Mouse (Mus musculus) C2C12 (cell line): ENCODE data around the gene Mfsd2a. TPM values are rescaled to one million over a fixed set of nuclear protein-coding genes. Genes with fewer than 3 reads are reported as not detected.

Experiments
- H3K27me3 ChIP-seq: one replicate; pipeline ENCODE4 v1.6.1; 2011; ENCODE audit not compliant: control insufficient read depth, insufficient read depth, insufficient read length
- H3K36me3 ChIP-seq: one replicate; pipeline ENCODE4 v1.6.1; 2011; ENCODE audit not compliant: control insufficient read depth, insufficient read depth
- H3K4me3 ChIP-seq: one replicate; pipeline ENCODE4 v1.5.1; 2011; ENCODE audit warnings: mild to moderate bottlenecking, control low read depth; ENCODE audit not compliant: poor library complexity, insufficient read depth, severe bottlenecking
- H3K79me2 ChIP-seq: one replicate; pipeline ENCODE4 v1.6.1; 2011; ENCODE audit not compliant: control insufficient read depth, insufficient read depth
- H3K79me3 ChIP-seq: one replicate; pipeline ENCODE4 v1.6.1; 2011; ENCODE audit warnings: low read depth, control low read depth
- H3ac ChIP-seq: one replicate; pipeline ENCODE3; 2011; ENCODE audit warnings: low read depth; ENCODE audit not compliant: control insufficient read depth, insufficient read length
- CEBPB ChIP-seq: IDR thresholded peaks from one replicate; pipeline ENCODE4 v1.6.1; 2011; ENCODE audit warnings: low read depth, mild to moderate bottlenecking, control low read depth, moderate library complexity
- CTCF ChIP-seq: IDR thresholded peaks from one replicate; pipeline ENCODE4 v1.5.1; 2011; ENCODE audit not compliant: control insufficient read depth, insufficient read depth, insufficient read length
- FOSL1 ChIP-seq: IDR thresholded peaks from one replicate; pipeline ENCODE4 v1.8.0; 2011; ENCODE audit warnings: mild to moderate bottlenecking, low read length; ENCODE audit not compliant: poor library complexity, insufficient read depth, severe bottlenecking
- MAX ChIP-seq: IDR thresholded peaks from one replicate; pipeline ENCODE4 v1.6.1; 2011; ENCODE audit warnings: mild to moderate bottlenecking, control low read depth
- MYOD1 ChIP-seq: IDR thresholded peaks from one replicate; pipeline ENCODE4 v1.6.1; 2011; ENCODE audit warnings: low read depth; ENCODE audit not compliant: control insufficient read depth, insufficient read length
- MYOG ChIP-seq: IDR thresholded peaks from one replicate; pipeline ENCODE4 v1.6.1; 2011; ENCODE audit not compliant: control insufficient read depth, insufficient read length; ENCODE audit errors: extremely low read depth
- USF1 ChIP-seq: IDR thresholded peaks from one replicate; pipeline ENCODE4 v1.6.1; 2011; ENCODE audit warnings: low read depth, mild to moderate bottlenecking, control low read depth, moderate library complexity
- polyA plus RNA-seq: library from polyadenylated mRNA; unstranded; fragments of >200 nt; fragmentation: generic; extraction: Trizol; gene quantifications from one replicate; pipeline ENCODE4 v1.2.1, GENCODE M21; 2012; ENCODE audit warnings: missing spikeins

The Mfsd2a gene
- polyA plus RNA-seq, 1 experiment, result 8.9 TPM

- no peaks in the 10 kb centered on the region for H3K79me3 ChIP-seq
- H3K36me3 ChIP-seq, result no peaks in the 10 kb centered on the region
- peak overlapping the region; percentile 49 for H3K4me3 ChIP-seq
- H3K27me3 ChIP-seq, result no peaks in the 10 kb centered on the region
- TF ChIP-seq CTCF, result no peak
- no peak for TF ChIP-seq MYOG
- no peak for TF ChIP-seq MYOD1
- no peak for TF ChIP-seq USF1
- no peak for TF ChIP-seq MAX
- TF ChIP-seq FOSL1, result no peak
- TF ChIP-seq CEBPB, result no peak
- H3ac ChIP-seq, result peak overlapping the region; percentile 77
- peaks cover 12% of the 10 kb centered on the region for H3K79me2 ChIP-seq
Measured at GRCm38 (mm10) chr4:122960321-122961099, 478 bp downstream of the Mfsd2a start.

DNA sequence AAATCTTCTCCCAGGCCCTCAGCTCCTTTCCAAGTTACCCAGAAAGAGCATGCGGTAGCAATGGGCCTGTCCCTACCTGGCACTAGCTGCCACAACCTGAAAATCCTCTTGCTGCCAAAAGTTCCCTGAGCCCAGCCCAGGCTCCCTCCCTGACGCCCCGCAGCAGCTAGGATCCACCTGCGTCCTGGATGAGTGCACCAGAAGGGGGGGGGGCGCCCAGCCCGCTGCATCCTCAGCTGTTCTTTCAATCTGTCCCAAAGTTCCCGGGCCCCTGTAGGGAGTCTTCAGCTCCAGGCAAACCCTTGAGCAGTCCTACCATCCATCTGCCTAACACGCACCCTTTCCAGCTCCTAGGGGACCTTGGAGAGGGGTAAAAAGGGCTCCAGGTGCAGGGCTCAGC is 1.2 kb downstream of the Mfsd2a start:
- H3K4me3 ChIP-seq, result peak overlapping the region; percentile 49
- H3K79me3 ChIP-seq, result no peaks in the 10 kb centered on the region
- TF ChIP-seq MYOD1 (peak; percentile 22), USF1 (no peak)

GRCm38 (mm10) chr4:122958491-122959031 is 2.4 kb downstream of the Mfsd2a start:
- peaks cover 12% of the 10 kb centered on the region for H3K79me2 ChIP-seq
- no peak overlapping the region for H3K4me3 ChIP-seq
- H3K36me3 ChIP-seq, result no peaks in the 10 kb centered on the region
- no peaks in the 10 kb centered on the region for H3K79me3 ChIP-seq
- H3ac ChIP-seq, result no peak overlapping the region
- no peaks in the 10 kb centered on the region for H3K27me3 ChIP-seq
- TF ChIP-seq USF1, result no peak
- no peak for TF ChIP-seq CTCF
- TF ChIP-seq CEBPB, result no peak
- TF ChIP-seq MAX, result no peak
- no peak for TF ChIP-seq FOSL1
- TF ChIP-seq MYOD1, result no peak
- TF ChIP-seq MYOG, result no peak

More for the DNA sequence above, 1.2 kb downstream of the Mfsd2a start:
- Histone ChIP-seq H3ac (peak overlapping the region; percentile 77), H3K27me3 (no peaks in the 10 kb centered on the region), H3K79me2 (peaks cover 12% of the 10 kb centered on the region), H3K36me3 (no peaks in the 10 kb centered on the region)

- Histone ChIP-seq H3K27me3 (no peaks in the 10 kb centered on the region), H3K4me3 (no peak overlapping the region), H3K79me3 (no peaks in the 10 kb centered on the region), H3K79me2 (peaks cover 12% of the 10 kb centered on the region), H3ac (no peak overlapping the region), H3K36me3 (no peaks in the 10 kb centered on the region)
- no peak for TF ChIP-seq FOSL1
- TF ChIP-seq CTCF, result no peak
- TF ChIP-seq MAX, result no peak
- no peak for TF ChIP-seq USF1
Measured at GRCm38 (mm10) chr4:122956301-122956700, 4.7 kb downstream of the Mfsd2a start.

GRCm38 (mm10) chr4:122955412-122956136 is 5.4 kb downstream of the Mfsd2a start:
- Histone ChIP-seq H3K79me2 (peaks cover 12% of the 10 kb centered on the region), H3K79me3 (no peaks in the 10 kb centered on the region), H3K27me3 (no peaks in the 10 kb centered on the region), H3K4me3 (no peak overlapping the region), H3K36me3 (no peaks in the 10 kb centered on the region), H3ac (no peak overlapping the region)
- TF ChIP-seq CTCF (no peak), FOSL1 (no peak), MAX (no peak), CEBPB (no peak), MYOD1 (peak; percentile 6), USF1 (no peak)

GRCm38 (mm10) chr4:122954680-122955411 is 6.1 kb downstream of the Mfsd2a start:
- Histone ChIP-seq H3K79me2 (peaks cover 8% of the 10 kb centered on the region), H3K36me3 (peaks cover 2% of the 10 kb centered on the region), H3ac (no peak overlapping the region), H3K4me3 (no peak overlapping the region), H3K27me3 (no peaks in the 10 kb centered on the region), H3K79me3 (no peaks in the 10 kb centered on the region)
- TF ChIP-seq MAX, result no peak
- no peak for TF ChIP-seq CEBPB
- no peak for TF ChIP-seq USF1
- no peak for TF ChIP-seq MYOG
- no peak for TF ChIP-seq CTCF
- no peak for TF ChIP-seq FOSL1
- TF ChIP-seq MYOD1, result no peak
